Mouse (Mus musculus): ENCODE measurements around the gene Gm11938. TPM values are rescaled to one million over a fixed set of nuclear protein-coding genes. Genes with fewer than 3 reads are reported as not detected.
"Not testable (repeated sequence)": the region's sequence is repeated elsewhere in the genome, so short reads cannot be mapped to it uniquely, and the experiment has no call there.

The Gm11938 gene
- not detected in 2 replicates for total RNA-seq (2012; rRNA removed)

DNA sequence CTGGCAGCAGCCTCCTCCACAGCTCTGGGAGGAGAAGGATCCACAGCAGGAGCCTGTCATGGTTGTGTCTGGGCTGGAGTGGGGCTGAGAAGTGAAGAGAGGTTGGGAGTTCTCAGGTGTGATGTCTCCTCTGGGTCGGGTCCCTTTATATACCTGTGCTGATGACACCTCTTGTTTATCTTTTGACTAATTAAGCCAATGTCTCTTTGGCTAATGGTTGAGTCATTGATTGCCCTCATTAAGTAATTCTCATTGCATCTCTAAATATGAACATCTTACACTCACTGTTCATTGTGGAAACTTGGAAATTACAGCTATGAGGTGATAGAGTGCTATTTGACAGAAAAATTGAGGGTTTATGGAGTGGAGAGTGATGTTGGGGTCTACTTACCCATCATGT lies at the start of gene Gm11938:
Gene Gm11938, minus strand, starts transcription at position 101 of the 400 bp plus-strand sequence.
- H3K4me3 ChIP-seq (ENCODE audit: insufficient read depth in 1 of 2, low read depth in 1 of 2, low read length in 2 of 2, poor library complexity in 1 of 2, severe bottlenecking in 1 of 2); in situ Hi-C loops (cut with MboI; ENCODE audit: low sequenced_read_pairs in 2 of 2, unreplicated experiment in 2 of 2); H3K27ac ChIP-seq (ENCODE audit: insufficient read depth, low read depth, low read length, poor library complexity, severe bottlenecking); H3K36me3 ChIP-seq (ENCODE audit: control insufficient read depth, insufficient read depth, low read length, poor library complexity, severe bottlenecking); DNase-seq (ENCODE audit: low read depth, low spot score); H3K9me3 ChIP-seq (ENCODE audit: control insufficient read depth, insufficient read depth, low read depth, low read length); H3K9ac ChIP-seq (ENCODE audit: insufficient read depth, low read depth, low read length, poor library complexity, severe bottlenecking); H3K4me1 ChIP-seq (ENCODE audit: control insufficient read depth in 2 of 2, insufficient read depth in 2 of 2, low read length in 2 of 2, poor library complexity in 1 of 2): not testable (repeated sequence)

DNA sequence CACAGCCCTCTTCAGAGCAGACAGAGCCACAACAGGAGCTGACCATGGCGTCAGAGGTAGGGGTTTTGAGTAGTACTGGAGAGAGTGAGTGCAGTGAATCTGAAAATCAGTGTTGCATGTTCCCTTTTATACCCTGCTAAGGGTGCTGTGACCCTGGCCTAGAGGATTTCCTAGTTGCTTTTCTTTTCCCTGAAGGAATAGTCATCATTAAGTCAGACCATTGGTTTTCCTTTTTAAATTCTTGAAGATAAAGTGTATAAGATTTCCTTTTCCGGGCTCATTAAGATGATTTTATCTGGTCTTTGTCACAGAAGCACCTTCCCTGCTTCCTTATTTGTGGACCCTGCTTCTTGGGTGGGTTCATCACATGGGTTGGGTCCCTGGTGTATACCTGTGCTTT lies 47.0 kb upstream of the Gm11938 start, which contains the start of gene Gm11555:
Gene Gm11555, minus strand, starts transcription at position 101 of the 400 bp plus-strand sequence.
- TF ChIP-seq ZNF384 (IDR thresholded peaks at IDR 0.05; ENCODE audit: low read depth, low read length), result no peak
- no peak for TF ChIP-seq CHD2 (IDR thresholded peaks at IDR 0.05; ENCODE audit: low read depth, low read length)
- no peak for TF ChIP-seq MAFK (IDR thresholded peaks at IDR 0.05; ENCODE audit: insufficient read depth, low read depth, low read length)
- no peak for TF ChIP-seq HCFC1 (IDR thresholded peaks at IDR 0.05; ENCODE audit: borderline replicate concordance, insufficient read depth, low read length)
- TF ChIP-seq ZC3H11A (IDR thresholded peaks at IDR 0.05; ENCODE audit: borderline replicate concordance, low read depth, low read length), result no peak
- in situ Hi-C loops (cut with MboI; ENCODE audit: low sequenced_read_pairs in 2 of 2, unreplicated experiment in 2 of 2), result no loop called here
- Histone ChIP-seq H3K27ac (ENCODE audit: insufficient read depth, low read depth, low read length, poor library complexity, severe bottlenecking) (no peak within 1 kb of the TSS), H3K4me1 (ENCODE audit: control insufficient read depth in 2 of 2, insufficient read depth in 2 of 2, low read length in 2 of 2, poor library complexity in 1 of 2) (no peaks in the 10 kb centered on the region), H3K9me3 (ENCODE audit: control insufficient read depth, insufficient read depth, low read depth, low read length) (no peaks in the 10 kb centered on the region), H3K9ac (ENCODE audit: insufficient read depth, low read depth, low read length, poor library complexity, severe bottlenecking) (no peak within 1 kb of the TSS), H3K4me3 (ENCODE audit: insufficient read depth in 1 of 2, low read depth in 1 of 2, low read length in 2 of 2, poor library complexity in 1 of 2, severe bottlenecking in 1 of 2) (no peak within 1 kb of the TSS), H3K36me3 (ENCODE audit: control insufficient read depth, insufficient read depth, low read length, poor library complexity, severe bottlenecking) (no peaks in the 10 kb centered on the region)
- no peak for DNase-seq (ENCODE audit: low read depth, low spot score)

DNA sequence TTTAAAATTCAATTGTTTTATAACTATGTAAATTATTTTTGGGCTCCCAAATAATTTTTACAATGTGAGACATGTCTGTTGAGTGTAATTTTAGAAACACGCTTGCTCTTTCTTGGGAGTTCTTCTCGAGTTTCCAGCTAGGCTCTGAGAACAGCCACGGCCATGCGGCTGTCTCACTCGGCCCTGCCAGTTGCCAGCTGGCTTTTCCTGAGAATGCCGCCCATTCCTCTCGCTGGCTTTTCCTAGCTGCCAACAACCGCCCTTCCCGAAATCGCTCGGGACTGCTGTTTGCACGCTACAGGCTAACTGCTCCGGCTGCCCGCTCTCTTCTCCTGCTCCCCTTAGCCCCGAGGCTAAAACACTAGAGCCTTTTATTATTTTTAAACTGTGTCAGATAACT lies 43.3 kb upstream of the Gm11938 start:
- DNase-seq (ENCODE audit: low read depth, low spot score), result no peak
- Histone ChIP-seq H3K9ac (ENCODE audit: insufficient read depth, low read depth, low read length, poor library complexity, severe bottlenecking) (no peak overlapping the region), H3K27ac (ENCODE audit: insufficient read depth, low read depth, low read length, poor library complexity, severe bottlenecking) (no peak overlapping the region), H3K36me3 (ENCODE audit: control insufficient read depth, insufficient read depth, low read length, poor library complexity, severe bottlenecking) (no peaks in the 10 kb centered on the region), H3K4me1 (ENCODE audit: control insufficient read depth in 2 of 2, insufficient read depth in 2 of 2, low read length in 2 of 2, poor library complexity in 1 of 2) (no peaks in the 10 kb centered on the region), H3K4me3 (ENCODE audit: insufficient read depth in 1 of 2, low read depth in 1 of 2, low read length in 2 of 2, poor library complexity in 1 of 2, severe bottlenecking in 1 of 2) (no peak overlapping the region), H3K9me3 (ENCODE audit: control insufficient read depth, insufficient read depth, low read depth, low read length) (no peaks in the 10 kb centered on the region)
- in situ Hi-C loops (cut with MboI; ENCODE audit: low sequenced_read_pairs in 2 of 2, unreplicated experiment in 2 of 2), result no loop called here
- no peak for TF ChIP-seq CHD2 (IDR thresholded peaks at IDR 0.05; ENCODE audit: low read depth, low read length)
- no peak for TF ChIP-seq HCFC1 (IDR thresholded peaks at IDR 0.05; ENCODE audit: borderline replicate concordance, insufficient read depth, low read length)
- TF ChIP-seq ZNF384 (IDR thresholded peaks at IDR 0.05; ENCODE audit: low read depth, low read length), result no peak
- no peak for TF ChIP-seq MAFK (IDR thresholded peaks at IDR 0.05; ENCODE audit: insufficient read depth, low read depth, low read length)
- no peak for TF ChIP-seq ZC3H11A (IDR thresholded peaks at IDR 0.05; ENCODE audit: borderline replicate concordance, low read depth, low read length)

DNA sequence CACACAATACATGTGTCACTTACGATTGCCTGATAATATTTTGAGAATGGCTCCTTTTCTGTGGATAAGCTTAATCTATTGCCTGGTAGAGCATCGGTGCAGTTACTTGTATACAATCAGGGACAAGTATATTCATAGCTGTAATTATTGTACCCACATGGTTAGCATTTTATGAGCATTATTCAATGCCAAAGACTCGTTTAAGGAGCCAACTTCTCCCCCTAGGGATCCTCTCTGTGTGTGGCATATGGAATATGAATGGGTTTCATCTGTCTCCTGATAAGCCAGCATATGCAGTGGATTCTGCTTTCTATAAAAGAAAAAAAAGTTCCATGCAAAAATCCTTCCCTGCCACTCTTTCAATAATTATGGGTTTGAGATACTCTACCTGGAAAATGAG lies 41.2 kb upstream of the Gm11938 start:
- H3K9me3 ChIP-seq (ENCODE audit: control insufficient read depth, insufficient read depth, low read depth, low read length), result no peaks in the 10 kb centered on the region
- no peaks in the 10 kb centered on the region for H3K4me1 ChIP-seq (ENCODE audit: control insufficient read depth in 2 of 2, insufficient read depth in 2 of 2, low read length in 2 of 2, poor library complexity in 1 of 2)
- no peak overlapping the region for H3K27ac ChIP-seq (ENCODE audit: insufficient read depth, low read depth, low read length, poor library complexity, severe bottlenecking)
- H3K4me3 ChIP-seq (ENCODE audit: insufficient read depth in 1 of 2, low read depth in 1 of 2, low read length in 2 of 2, poor library complexity in 1 of 2, severe bottlenecking in 1 of 2), result no peak overlapping the region
- in situ Hi-C loops (cut with MboI; ENCODE audit: low sequenced_read_pairs in 2 of 2, unreplicated experiment in 2 of 2), result no loop called here
- DNase-seq (ENCODE audit: low read depth, low spot score), result no peak
- no peak for TF ChIP-seq MAFK (IDR thresholded peaks at IDR 0.05; ENCODE audit: insufficient read depth, low read depth, low read length)
- no peak for TF ChIP-seq ZNF384 (IDR thresholded peaks at IDR 0.05; ENCODE audit: low read depth, low read length)
- no peak for TF ChIP-seq HCFC1 (IDR thresholded peaks at IDR 0.05; ENCODE audit: borderline replicate concordance, insufficient read depth, low read length)
- TF ChIP-seq ZC3H11A (IDR thresholded peaks at IDR 0.05; ENCODE audit: borderline replicate concordance, low read depth, low read length), result no peak
- TF ChIP-seq CHD2 (IDR thresholded peaks at IDR 0.05; ENCODE audit: low read depth, low read length), result no peak
- H3K36me3 ChIP-seq (ENCODE audit: control insufficient read depth, insufficient read depth, low read length, poor library complexity, severe bottlenecking), result no peaks in the 10 kb centered on the region
- no peak overlapping the region for H3K9ac ChIP-seq (ENCODE audit: insufficient read depth, low read depth, low read length, poor library complexity, severe bottlenecking)

GRCm38 (mm10) chr11:99643635-99644139 lies 40.6 kb upstream of the Gm11938 start, which contains the start of gene Krtap4-7:
TSS of gene Krtap4-7 (minus strand) at chr11:99644089.
- DNase-seq (ENCODE audit: low read depth, low spot score); H3K9ac ChIP-seq (ENCODE audit: insufficient read depth, low read depth, low read length, poor library complexity, severe bottlenecking); H3K36me3 ChIP-seq (ENCODE audit: control insufficient read depth, insufficient read depth, low read length, poor library complexity, severe bottlenecking); H3K9me3 ChIP-seq (ENCODE audit: control insufficient read depth, insufficient read depth, low read depth, low read length); H3K27ac ChIP-seq (ENCODE audit: insufficient read depth, low read depth, low read length, poor library complexity, severe bottlenecking); H3K4me1 ChIP-seq (ENCODE audit: control insufficient read depth in 2 of 2, insufficient read depth in 2 of 2, low read length in 2 of 2, poor library complexity in 1 of 2); in situ Hi-C loops (cut with MboI; ENCODE audit: low sequenced_read_pairs in 2 of 2, unreplicated experiment in 2 of 2); H3K4me3 ChIP-seq (ENCODE audit: insufficient read depth in 1 of 2, low read depth in 1 of 2, low read length in 2 of 2, poor library complexity in 1 of 2, severe bottlenecking in 1 of 2): not testable (repeated sequence)
